Mouse (Mus musculus): ENCODE results near the gene Gm20388. TPM values are rescaled to one million over a fixed set of nuclear protein-coding genes. Genes with fewer than 3 reads are reported as not detected.
"Not testable (repeated sequence)": the region's sequence is repeated elsewhere in the genome, so short reads cannot be mapped to it uniquely, and the experiment has no call there.

The Gm20388 gene
- total RNA-seq, 2 experiments from 2014 or later, result 10.7 TPM; not detected in 1

DNA sequence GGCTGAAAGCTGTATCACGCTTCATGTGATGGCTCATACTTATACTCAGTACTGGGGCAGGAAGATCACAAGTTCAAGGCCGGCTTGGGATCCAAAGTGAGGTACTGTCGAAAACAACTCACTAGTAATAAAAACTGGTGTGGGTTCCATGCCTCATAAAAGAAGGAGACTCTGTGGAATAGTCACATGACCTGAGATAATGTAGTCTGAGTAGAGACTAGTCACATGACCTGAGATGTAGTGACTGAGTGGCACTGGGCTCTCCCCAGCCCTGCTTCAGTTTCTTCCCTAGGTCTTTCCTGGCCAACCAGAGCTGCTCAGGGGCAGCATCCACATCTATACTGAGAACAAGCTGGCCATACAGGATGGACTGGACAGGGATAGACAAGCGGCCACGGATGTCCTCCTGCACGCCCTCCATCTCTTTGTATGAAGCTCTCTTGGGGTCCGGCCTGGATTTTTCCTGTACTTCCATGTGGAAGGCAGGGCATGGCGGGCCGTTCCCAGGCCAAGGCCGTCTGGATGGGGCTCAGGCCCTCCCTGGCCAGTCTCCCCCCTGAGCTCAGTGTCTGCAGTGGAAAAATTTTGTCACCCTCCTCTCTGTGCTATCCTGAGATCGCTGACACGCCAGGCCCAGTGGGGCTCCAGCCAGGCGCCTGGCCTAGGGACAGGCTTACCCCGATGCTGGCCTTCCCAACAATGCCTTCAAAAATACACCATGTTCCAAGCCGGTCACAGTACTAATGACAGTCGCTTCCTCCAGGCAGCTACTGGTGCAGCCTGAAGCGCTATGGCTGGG, 2713.4 kb downstream of the Gm20388 start:
- no peak for DNase-seq (ENCODE audit: low spot score in 2 of 2)

DNA sequence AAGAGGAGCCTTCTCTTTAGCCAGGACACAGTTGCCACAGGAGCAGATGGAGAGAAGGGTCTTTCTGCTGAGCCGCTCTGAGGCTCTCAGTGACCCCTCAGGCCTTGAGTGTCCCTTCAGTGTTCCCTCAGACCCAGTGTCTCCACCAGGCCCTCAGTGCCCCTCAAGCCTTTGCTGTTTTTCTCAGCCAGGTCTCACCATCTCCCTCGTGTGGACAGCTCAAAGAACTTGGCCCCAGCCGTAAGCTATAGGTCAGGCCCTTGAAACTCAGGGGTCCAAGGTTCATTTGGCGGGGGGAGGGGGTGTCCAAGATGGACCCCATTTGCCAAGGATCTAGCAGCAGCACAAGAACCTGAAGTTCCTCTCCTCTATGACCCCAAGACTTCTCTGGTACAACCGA, 2714.0 kb downstream of the Gm20388 start:
- no peak for DNase-seq (ENCODE audit: low spot score in 2 of 2)

DNA sequence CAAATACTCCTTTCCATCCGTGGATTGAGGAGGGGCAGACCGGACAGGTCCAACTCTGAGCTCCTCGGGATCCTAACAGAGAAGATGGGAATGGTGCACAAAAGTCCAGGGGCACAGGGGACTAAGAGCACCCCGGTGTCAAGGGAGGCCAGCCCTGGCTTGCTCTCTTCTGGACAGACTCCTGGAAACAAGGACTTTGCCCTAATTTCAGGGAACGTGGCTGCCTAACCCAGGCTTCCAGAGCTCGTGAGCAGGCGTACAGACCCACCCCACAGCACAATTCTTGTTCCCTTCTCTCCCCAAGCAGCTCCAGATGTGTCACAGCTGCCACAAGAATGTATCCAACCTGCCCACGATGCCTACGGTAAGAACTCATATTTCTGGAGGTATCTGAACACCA, 2715.2 kb downstream of the Gm20388 start:
- no peak for DNase-seq (ENCODE audit: low spot score in 2 of 2)

DNA sequence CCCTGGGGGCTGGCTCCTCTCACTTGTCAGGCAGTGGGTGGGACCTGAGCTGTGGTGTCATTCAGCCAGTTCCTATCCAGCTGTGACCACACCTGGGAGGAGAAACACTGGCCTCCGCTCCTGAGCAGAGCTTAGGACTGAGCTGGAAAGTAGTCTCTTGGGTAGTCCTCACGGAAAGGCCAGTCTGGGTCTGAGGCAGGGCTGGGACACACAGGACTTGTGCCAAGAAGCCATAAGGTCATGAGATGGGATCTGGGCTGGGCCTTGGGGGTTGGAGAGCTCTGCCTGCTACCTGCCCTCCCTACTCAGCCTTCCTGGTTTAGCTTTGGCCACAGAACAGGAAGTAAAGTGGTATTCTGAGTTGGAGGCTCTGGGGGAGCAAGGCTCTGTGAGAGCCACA, 2716.3 kb downstream of the Gm20388 start:
- DNase-seq (ENCODE audit: low spot score in 2 of 2), result no peak

DNA sequence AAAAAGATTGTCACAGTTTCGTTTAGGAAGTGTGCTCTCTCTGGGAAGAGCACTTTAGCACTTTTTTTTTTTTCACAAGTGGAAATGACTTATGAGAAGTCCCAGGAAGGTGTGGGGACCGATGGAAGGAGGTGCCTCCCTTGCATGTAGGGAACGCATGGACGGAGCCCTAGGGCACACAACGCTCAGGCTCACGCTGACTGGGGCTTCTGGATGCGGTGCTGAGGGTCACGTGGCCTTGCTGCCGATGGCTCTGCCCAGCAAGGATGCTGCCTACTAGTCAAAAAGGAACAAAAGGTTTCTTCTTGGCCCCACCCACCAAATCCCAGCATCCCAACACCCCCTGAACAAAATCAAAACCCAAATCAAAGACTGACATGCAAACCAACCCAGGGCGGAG, 2718.7 kb downstream of the Gm20388 start:
- no peak for DNase-seq (ENCODE audit: low spot score in 2 of 2)

DNA sequence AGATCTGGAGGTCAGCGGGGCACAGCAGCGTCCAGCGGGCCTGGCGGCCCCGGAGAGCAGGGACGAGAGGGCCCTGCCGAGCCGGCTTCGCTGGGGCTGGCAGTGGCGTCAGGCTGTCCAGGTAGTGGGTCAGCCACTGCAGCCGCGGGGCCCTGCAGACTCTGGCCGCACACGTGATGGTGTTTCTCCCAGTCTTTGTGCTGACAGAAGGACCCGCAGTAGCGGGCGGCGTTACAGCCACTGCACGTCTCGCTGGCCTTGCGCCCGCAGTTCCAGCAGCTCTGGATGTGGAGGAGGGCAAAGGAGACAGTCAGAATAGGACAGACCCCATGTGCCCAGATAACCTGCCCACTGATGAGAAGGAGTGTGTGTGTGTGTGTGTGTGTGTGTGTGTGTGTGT, 2720.1 kb downstream of the Gm20388 start:
- no peak for DNase-seq (ENCODE audit: low spot score in 2 of 2)

DNA sequence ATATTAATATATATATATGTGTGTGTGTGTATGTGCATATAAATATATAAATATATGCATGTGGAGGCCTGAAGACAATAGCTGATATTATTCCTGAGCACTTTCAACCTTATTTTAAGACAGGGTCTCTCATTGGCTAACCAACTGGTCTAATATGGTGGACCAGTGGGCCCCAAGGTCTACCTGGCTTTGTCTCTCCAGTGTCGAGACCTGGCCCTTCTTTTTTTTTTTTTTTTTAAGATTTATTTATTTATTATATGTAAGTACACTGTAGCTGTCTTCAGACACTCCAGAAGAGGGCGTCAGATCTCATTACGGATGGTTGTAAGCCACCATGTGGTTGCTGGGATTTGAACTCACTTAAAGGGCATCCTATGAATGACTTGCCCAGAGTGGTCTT, 2721.5 kb downstream of the Gm20388 start:
- not testable (repeated sequence) for DNase-seq (ENCODE audit: low spot score in 2 of 2)

DNA sequence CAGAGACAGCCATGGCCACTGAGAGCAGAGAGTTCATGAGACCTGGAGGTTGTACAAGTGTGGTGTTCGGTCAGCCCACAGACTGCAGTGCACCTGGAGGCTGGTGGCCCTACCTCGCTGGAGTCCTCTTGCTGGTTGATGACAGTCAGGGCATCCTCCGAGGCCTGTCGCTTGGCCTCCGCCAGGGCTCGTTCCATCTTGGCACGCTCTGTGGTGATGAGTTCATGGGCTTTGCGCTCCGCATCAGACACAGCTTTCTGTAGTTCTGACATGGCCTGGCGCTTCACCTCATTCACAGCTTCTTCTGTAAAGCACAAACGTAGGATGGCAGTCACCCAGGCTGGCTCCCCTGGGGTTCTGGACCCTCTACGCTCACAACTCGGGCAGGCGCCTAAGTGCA, 2722.6 kb downstream of the Gm20388 start:
- no peak for DNase-seq (ENCODE audit: low spot score in 2 of 2)

DNA sequence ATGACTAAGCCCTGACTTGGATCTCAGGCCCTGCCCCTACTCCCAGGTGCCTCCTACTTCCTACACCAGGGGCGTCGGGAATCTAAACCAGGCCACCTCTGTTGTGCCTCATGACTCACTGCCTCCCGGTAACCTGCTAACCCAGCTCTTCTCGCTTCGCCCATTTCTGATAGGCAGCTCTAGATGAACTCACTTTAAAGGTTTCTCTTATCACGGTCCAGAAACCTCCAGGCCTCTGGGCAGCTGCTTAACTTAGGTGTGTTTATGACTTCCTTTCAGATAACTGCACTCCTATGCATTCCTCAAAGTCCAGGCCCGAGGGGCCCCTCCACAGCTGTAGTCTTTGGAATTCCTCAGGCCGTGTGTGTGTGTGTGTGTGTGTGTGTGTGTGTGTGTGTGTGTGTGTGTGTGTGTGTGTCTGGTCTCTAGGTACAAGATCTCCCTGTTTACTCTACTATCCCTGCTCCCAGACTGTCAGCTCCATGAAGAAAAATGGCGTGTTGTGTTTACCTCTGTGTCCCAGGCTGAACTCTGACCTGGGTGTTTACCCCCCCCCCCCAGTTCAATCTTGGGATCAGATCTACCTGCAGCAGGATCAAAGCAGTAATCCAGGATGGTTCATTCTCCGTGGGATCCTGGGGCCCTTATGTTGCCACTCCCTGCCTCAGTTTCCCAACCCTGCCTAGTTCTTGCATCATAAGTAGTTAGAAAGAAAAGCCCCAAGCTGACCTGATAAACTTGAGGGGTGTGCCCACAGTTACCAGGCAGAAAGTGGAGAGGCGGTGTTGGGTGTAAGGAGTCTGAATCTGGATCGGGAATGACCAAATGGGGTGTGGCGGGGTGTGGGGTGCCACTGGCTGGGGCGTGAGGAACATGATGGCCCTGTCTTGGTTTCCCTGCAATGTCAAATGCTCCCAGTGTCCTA, 2725.5 kb downstream of the Gm20388 start:
- DNase-seq (ENCODE audit: low spot score in 2 of 2), result no peak

DNA sequence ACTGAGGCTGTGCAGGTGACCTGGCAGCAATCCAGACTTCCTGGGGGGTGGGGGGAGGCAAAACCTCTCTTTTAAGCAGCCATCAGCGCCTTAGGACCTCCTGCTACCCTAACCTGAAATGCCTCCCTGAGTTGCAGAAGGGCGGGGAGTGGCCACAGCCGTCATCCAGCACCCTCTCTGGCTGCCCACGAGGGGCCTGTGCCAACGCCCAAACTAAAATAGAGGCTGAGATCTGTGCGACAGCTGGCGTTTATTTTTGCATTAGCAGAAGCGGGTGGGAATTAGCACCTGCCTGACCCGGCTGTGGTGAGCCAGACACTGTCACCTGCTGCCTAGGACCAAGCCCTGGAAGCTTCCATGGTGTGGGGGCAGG, 2726.1 kb downstream of the Gm20388 start:
- DNase-seq (ENCODE audit: low spot score in 2 of 2), result no peak

DNA sequence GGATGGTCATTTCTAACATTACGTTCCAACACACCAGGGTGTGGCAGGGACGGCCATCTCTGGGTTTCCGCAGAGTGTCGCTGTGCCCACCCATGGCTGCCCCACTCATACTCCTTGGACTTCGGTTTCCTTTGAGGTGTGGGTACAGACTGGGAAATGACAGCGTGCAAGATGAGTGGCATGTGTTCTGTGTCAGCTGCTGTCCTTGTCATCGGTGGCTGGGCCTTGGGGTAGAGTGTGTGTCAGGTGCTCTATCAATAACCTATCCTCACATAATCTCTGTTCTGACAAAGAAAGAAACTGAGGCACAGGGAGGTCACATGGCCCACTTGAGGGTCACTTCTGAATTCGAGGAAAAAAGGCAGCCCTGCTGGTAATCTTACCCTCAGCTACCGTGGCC, 2726.6 kb downstream of the Gm20388 start:
- no peak for DNase-seq (ENCODE audit: low spot score in 2 of 2)

DNA sequence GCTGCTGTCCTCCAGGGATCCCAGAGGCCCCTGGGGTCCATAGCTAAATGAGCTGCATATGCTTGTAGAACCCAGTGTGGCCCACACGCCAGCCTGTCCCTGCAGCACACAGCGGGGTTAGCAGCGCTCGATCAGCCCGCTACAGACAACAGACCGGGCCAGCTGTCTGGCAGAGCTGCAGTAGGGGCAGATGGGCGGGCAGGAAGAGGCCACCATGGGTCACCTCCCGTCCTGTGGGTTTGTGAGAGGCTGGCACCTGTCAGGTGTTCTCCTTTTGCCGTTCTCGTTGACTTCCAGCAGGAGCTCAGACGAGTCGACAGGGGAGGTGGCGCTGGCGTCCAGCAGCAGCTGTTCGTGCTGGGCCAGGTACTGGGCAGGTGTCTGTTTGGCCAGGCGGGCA, 2728.0 kb downstream of the Gm20388 start:
- no peak for DNase-seq (ENCODE audit: low spot score in 2 of 2)

DNA sequence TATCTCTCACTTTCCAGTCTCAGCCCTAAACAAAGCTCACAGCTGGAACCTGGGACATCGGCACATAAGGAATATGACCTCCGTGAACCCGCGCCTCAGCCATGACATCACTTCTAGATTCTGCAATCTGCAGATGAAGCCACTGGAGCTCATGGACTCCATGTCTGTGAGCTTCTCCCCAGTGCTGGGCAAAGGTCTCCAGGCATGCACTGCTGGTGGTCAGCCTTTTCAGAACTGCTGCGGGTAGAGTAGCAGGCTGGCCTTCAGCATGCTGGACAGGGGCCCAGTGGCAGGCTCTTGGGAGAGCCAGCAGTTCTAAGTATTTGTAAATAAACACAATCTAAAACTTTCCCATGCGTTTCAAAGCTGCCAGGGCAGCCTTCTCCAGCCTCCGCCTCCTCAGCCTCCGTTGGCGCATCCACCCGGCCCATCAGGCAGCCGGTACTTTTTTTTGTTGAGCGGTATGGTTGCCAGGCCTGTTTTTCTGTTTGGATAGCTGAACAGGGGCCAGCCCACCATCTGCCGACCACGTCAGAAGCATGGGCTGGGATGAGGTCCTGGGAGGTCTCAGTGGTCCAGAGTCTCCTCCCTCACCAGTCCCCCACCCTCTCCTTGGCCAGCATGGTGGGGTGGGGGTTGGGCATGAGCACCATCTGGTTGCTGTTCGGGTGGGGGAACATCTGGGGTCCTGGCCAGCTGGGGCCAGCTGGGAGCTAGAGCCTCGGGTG, 2729.0 kb downstream of the Gm20388 start:
- DNase-seq (ENCODE audit: low spot score in 2 of 2), result peak; percentile 31 to 51

DNA sequence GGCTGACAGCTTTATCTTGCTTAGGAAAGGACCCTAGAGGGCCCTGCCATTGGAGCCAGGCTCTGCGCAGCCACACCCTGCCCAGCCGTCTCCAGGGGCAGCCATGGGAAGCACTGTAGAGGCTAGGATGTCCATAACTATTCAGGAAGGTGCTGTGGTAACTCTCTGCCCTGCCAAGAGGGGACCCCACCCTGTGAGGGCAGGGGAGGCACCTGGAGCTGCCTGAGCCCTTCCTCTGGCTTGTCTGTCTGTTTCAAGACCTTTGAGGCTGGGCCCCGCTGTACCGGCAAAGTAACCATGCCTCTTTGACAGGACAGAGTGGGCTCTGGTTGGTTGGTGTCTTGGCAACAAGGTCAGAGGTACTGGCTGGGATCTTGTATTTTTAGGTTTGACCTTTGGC, 2730.2 kb downstream of the Gm20388 start:
- no peak for DNase-seq (ENCODE audit: low spot score in 2 of 2)

DNA sequence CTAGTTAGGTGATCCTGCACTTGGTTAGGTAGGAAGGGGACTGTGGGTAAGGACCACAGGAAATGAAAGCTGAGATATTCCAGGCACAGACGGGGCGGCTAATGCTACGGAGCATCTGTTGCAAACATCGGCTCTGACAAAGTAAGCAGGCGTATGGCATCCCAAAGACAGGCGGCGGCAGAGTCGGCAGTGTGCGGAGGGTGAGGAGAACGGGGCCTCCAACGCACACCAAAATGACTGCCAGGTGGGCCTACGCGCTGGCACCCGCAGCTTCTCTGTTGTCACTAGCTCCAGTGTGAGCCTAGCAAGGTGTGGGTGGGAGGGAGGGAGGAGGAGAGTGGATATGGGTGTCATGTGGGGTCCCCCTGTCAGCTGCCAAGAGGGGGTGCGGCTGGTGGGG, 2730.8 kb downstream of the Gm20388 start:
- DNase-seq (ENCODE audit: low spot score in 2 of 2), result peak; percentile 84 to 92

DNA sequence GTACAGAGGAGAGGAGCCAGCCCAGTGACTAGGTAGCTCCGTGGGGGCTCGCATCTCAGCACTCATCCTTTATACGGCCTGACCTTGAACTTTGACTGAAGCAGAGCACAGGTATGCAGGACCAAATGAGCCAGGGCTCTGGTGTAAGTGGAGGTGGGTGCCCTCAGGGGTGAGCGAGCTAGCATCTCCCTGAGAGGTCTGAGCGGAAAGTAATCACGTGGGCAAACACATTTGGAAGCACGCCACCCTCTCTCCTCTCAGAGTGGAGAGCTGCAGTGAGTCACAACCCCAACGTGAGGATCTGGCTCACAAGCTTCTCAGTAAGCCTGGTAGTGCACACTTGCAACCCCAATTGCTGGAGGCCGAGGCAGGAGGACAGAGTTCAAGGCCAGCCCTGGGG, 2731.4 kb downstream of the Gm20388 start:
- peak; percentile 36 to 62 for DNase-seq (ENCODE audit: low spot score in 2 of 2)

DNA sequence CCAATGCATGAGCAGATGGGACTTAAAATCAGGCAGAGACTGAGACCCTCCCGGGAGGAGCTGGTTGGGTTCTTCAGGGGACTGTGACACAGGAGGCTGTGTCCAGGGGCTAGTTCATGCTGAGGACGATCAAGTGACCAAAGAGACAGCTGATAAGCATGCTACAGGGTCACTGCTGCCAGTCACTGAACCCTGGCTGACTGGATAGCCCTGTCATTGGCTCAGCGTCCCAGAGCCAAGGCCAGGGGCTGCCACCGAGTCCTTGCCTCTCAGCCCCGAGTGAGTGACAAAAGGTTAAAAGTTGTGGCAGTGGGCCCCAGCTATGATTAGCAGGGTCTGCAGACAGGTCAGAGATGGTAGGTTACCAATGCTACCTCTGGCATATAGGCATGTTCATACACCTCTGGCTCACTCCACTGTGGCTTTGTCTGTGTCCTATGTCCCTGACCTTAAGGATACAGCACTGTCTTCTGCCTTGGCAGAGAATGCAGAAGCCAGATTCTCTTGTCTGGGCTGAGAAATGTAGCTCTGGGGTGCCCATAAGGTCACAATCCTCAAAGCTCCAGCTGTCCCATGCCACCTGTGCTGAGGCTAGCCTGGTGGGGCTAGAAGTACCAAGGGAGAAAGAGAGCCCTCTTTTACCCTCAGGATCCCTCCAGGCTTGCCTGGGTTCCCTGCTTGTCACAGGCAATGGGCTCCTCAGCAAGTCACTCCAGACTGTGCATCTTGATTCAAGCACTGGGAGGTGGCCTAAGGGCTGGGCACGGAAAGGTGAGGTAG, 2733.7 kb downstream of the Gm20388 start:
- DNase-seq (ENCODE audit: low spot score in 2 of 2), result no peak

DNA sequence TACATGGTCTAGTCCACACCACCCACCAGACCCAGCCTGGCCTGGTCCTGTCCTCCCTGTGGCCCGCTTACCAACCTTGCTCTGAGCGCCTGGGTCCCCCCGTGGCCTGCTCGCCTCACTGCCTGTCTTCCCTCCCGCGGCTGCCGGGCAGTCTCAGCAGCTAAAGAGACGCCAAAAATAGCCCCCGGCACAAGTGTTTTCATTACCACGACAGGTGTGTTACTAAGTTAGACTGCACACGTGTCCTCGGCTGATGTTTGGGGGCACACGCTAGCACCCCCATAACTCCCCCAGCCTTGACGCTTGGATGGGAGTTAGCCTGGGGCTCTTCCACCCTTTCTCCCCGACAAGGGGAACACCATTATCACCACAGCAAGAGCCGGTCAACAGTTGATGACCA, 2735.7 kb downstream of the Gm20388 start:
- DNase-seq (ENCODE audit: low spot score in 2 of 2), result no peak

DNA sequence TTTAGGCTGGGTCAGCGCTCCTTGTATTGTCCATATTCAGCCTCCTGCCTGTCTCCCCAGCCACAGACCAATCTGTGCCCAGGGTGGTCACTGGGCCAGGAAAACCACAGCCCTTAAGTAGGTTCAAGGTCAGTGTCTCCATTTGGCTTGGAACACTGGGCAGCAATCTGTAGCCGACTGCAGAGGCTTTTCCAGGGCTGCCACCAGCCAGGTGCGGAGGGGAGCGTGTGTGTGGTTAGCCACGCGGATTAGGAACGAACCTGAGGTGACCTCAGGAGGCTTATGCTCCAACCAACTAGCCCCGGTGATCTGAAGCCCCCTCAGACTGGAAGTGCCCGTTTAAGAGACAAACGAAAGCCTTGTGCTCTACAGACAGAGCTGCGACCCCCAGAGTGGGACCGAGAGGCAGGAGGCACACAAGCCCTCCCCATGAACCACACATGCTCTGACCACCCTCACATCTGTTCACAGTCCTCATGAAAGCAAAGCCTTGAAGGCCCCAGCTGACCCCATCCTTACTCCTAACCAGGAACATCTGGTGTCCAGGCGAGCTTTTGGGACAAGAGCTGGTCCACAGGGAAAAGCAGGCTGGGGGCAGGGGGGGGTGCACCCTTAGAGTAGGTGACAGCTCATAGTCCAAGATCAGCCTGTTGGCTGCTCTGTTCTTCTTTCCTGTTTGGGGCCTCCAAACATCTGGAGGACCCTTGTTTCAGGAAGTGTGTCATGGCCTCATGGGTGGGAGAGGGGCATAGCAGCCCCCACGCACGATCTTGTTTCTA, 2737.7 kb downstream of the Gm20388 start:
- no peak for DNase-seq (ENCODE audit: low spot score in 2 of 2)

DNA sequence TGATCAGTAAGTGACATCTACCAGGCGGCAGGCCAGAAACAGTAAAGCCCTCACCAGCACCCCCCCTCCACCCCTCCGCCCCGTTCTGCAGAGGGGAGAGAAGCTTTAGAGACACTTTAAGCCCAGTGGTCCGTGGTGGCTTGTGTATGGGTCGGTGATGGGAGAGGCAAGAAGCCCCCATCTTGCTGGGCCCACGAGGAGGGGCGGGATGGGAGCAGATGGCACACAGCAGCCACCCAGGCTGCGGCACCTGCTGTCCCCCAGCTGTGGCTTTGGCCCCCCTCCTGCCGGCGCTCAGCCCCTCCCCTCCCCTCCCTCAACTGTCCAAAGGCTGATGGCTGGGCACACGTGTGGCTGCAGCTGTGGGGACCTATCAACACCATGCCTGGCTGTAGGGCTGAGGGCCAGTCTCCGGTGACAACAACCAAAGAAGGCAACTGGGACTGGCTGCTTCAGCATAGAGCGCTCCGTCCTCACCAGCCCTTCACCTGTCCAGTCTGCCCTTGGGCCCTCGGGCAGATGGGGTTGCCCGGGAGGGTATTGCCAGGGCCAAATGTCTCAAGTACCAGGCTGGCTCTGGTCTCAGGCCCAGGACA, 2740.8 kb downstream of the Gm20388 start:
- no peak for DNase-seq (ENCODE audit: low spot score in 2 of 2)

All from layer of hippocampus, adult 18-20 months (tissue).